In genomic region chr2:43673619-43674018, GRCm38 (mm10) we compare ENCODE assay signal across 8 mouse cellular contexts.
DNase-seq lines count a peak whose midpoint lies in the region; ATAC-seq and TF ChIP-seq lines count a peak whose summit lies in the region.

No protein-coding gene starts in this region.

- H3K4me3 ChIP-seq in intestine, postnatal 0 days (ENCODE audit: low read depth, low read length) = no peak overlapping the region
- no peak overlapping the region for H3K4me3 ChIP-seq in midbrain, embryonic 16.5 days (ENCODE audit: low read depth, low read length)
- no peak overlapping the region for H3K4me3 ChIP-seq in spleen, adult 2 months (ENCODE audit: extremely low read depth, insufficient read depth, insufficient read length)

- H3K4me1 ChIP-seq in intestine, postnatal 0 days (replicated peaks; ENCODE audit: control insufficient read depth, insufficient read depth, low read length) = no peaks in the 10 kb centered on the region
- no peaks in the 10 kb centered on the region for H3K4me1 ChIP-seq in midbrain, embryonic 16.5 days (ENCODE audit: control insufficient read depth, insufficient read depth, low read length)
- no peaks in the 10 kb centered on the region for H3K4me1 ChIP-seq in spleen, adult 2 months (ENCODE audit: control insufficient read depth, insufficient read depth, insufficient read length)

- H3K27ac ChIP-seq in intestine, postnatal 0 days (ENCODE audit: low read depth, low read length) = no peak overlapping the region
- H3K27ac ChIP-seq in midbrain, embryonic 16.5 days (ENCODE audit: low read length) = no peak overlapping the region
- no peak overlapping the region for H3K27ac ChIP-seq in spleen, adult 2 months (ENCODE audit: insufficient read depth, low read length)

- 1% methylated on average over 6 of the region's 6 CpGs for WGBS in intestine, postnatal 0 days
- WGBS in midbrain, embryonic 16.5 days = under 1% methylated on average over 6 of the region's 6 CpGs
- WGBS in spleen, adult 2 months = 1% methylated on average over 6 of the region's 6 CpGs

- no peak overlapping the region for H3K4me2 ChIP-seq in intestine, postnatal 0 days (replicated peaks; ENCODE audit: low read depth)
- no peak overlapping the region for H3K4me2 ChIP-seq in midbrain, embryonic 16.5 days (ENCODE audit: low read length)

- H3K36me3 ChIP-seq in intestine, postnatal 0 days (ENCODE audit: control insufficient read depth, insufficient read depth) = no peaks in the 10 kb centered on the region
- no peaks in the 10 kb centered on the region for H3K36me3 ChIP-seq in midbrain, embryonic 16.5 days (ENCODE audit: control insufficient read depth, insufficient read depth, low read length)
- H3K36me3 ChIP-seq in spleen, adult 2 months (ENCODE audit: control insufficient read depth, insufficient read depth, low read length) = no peaks in the 10 kb centered on the region; the same call in 1 of the 2 replicates

- H3K9ac ChIP-seq in intestine, postnatal 0 days (ENCODE audit: low read depth, low read length) = no peak overlapping the region
- no peak overlapping the region for H3K9ac ChIP-seq in midbrain, embryonic 16.5 days (ENCODE audit: low read depth, low read length)

- peak; percentile 40 to 58 for DNase-seq in heart, adult 18-20 months
- no peak for DNase-seq in heart, postnatal 25 days (ENCODE audit: low spot score)
- peak; percentile 20 for DNase-seq in cerebellum, adult 9-11 months
- DNase-seq in frontal cortex, postnatal 14 days (ENCODE audit: low spot score in 2 of 2) = peak; percentile 59 to 60
- peak; percentile 52 to 66 for DNase-seq in left cerebral cortex, postnatal 36 days (ENCODE audit: low spot score in 2 of 2)
- peak; percentile 52 to 67 for DNase-seq in spleen, adult 2 months (ENCODE audit: low read depth in 1 of 2, low spot score in 2 of 2)

- no peaks in the 10 kb centered on the region for H3K9me3 ChIP-seq in intestine, postnatal 0 days (ENCODE audit: control insufficient read depth)
- H3K9me3 ChIP-seq in midbrain, embryonic 16.5 days (replicated peaks; ENCODE audit: control insufficient read depth, low read length, poor library complexity, severe bottlenecking) = no peaks in the 10 kb centered on the region

- H3K27me3 ChIP-seq in intestine, postnatal 0 days (replicated peaks; ENCODE audit: control insufficient read depth, insufficient read depth, low read length) = no peaks in the 10 kb centered on the region
- H3K27me3 ChIP-seq in midbrain, embryonic 16.5 days (ENCODE audit: control insufficient read depth, insufficient read depth, low read depth, low read length) = no peaks in the 10 kb centered on the region
- H3K27me3 ChIP-seq in spleen, adult 2 months (ENCODE audit: control insufficient read depth, insufficient read depth, low read length) = no peaks in the 10 kb centered on the region

- TF ChIP-seq POLR2A in spleen, adult 2 months (IDR thresholded peaks at IDR 0.05; ENCODE audit: low read depth, low read length) = no peak

- TF ChIP-seq CTCF in intestine, postnatal 0 days (IDR thresholded peaks at IDR 0.05; ENCODE audit: low read depth) = peak; percentile 90
- TF ChIP-seq CTCF in spleen, adult 2 months (IDR thresholded peaks at IDR 0.05; ENCODE audit: extremely low read depth, insufficient read depth, insufficient read length, insufficient replicate concordance) = peak; percentile 54; the same call in 1 of the 2 replicates

- intact Hi-C loops in heart, postnatal 25 days (cut with DNase I) = loop anchor here (2.0 kb wide), 1 partner anchor 229 kb away; no protein-coding TSS in a partner anchor
- intact Hi-C loops in left cerebral cortex, postnatal 36 days (cut with DNase I) = loop anchor here (5.0 kb wide), 1 partner anchor 229 kb away; no protein-coding TSS in a partner anchor

- 0 out of 2 replicates have a peak, but pooled peaks have one; percentile 59 for ATAC-seq in intestine, postnatal 0 days
- ATAC-seq in midbrain, embryonic 16.5 days = peak; percentile 81
